Mouse (Mus musculus) neural tube, embryonic 12.5 days (tissue): ENCODE data around the gene Ctss. TPM values are rescaled to one million over a fixed set of nuclear protein-coding genes. Genes with fewer than 3 reads are reported as not detected.

ENCODE experiments used
- ATAC-seq: fragments of 200-750 bp; cut with Nextera tagmentation; 2 replicates; pipeline ENCODE4 v1.8.0; 2017; ENCODE audit warnings: low read depth, mild to moderate bottlenecking, moderate TSS enrichment, moderate library complexity; ENCODE audit not compliant: low FRiP score
- H3K27ac ChIP-seq: fragments of 300-500 bp; sonication (generic); 2 replicates; pipeline ENCODE4 v1.5.1; 2016
- H3K27me3 ChIP-seq: fragments of 300-500 bp; sonication (generic); replicated peaks from 2 replicates; pipeline ENCODE4 v1.6.1; 2016; ENCODE audit warnings: mild to moderate bottlenecking
- H3K36me3 ChIP-seq: fragments of 300-500 bp; sonication (generic); 2 replicates; pipeline ENCODE4 v1.6.1; 2016; ENCODE audit warnings: mild to moderate bottlenecking
- H3K4me1 ChIP-seq: fragments of 300-500 bp; sonication (generic); 2 replicates; pipeline ENCODE4 v1.6.1; 2016
- H3K4me2 ChIP-seq: fragments of 300-500 bp; sonication (generic); replicated peaks from 2 replicates; pipeline ENCODE4 v1.6.1; 2016; ENCODE audit warnings: mild to moderate bottlenecking
- H3K4me3 ChIP-seq: fragments of 300-500 bp; sonication (generic); 2 replicates; pipeline ENCODE4 v1.5.1; 2016
- H3K9ac ChIP-seq: fragments of 300-500 bp; sonication (generic); 2 replicates; pipeline ENCODE4 v1.6.1; 2016; ENCODE audit warnings: mild to moderate bottlenecking
- H3K9me3 ChIP-seq: fragments of 300-500 bp; sonication (generic); 2 replicates; pipeline ENCODE4 v1.6.1; 2016; ENCODE audit warnings: mild to moderate bottlenecking
- WGBS: fragments of 180-500 bp; shearing (Covaris S2); methylation state at CpG from one replicate; pipeline ENCODE4 v1.1.7; 2016; 5-methylcytosine and 5-hydroxymethylcytosine counted together
- polyA plus RNA-seq: library from polyadenylated mRNA; unstranded; fragments of >200 nt; fragmentation: Nextera tagmentation; extraction: Ambion mirVana; gene quantifications from 2 replicates; pipeline ENCODE4 v1.2.1, GENCODE M21; 2016

Ctss gene
- 13.3 and 13.7 TPM in 2 replicates for polyA plus RNA-seq

GRCm38 (mm10) chr3:95526622-95527211 is at the start of gene Ctss:
TSS of gene Ctss (plus strand) at chr3:95526786.
- WGBS, result 92% methylated on average over 8 of the region's 8 CpGs

GRCm38 (mm10) chr3:95478966-95479365 is 47.6 kb upstream of the Ctss start:
- Histone ChIP-seq H3K4me3 (no peak overlapping the region), H3K4me2 (no peak overlapping the region), H3K27ac (no peak overlapping the region), H3K36me3 (peaks cover 47% of the 10 kb centered on the region), H3K9me3 (no peaks in the 10 kb centered on the region), H3K9ac (no peak overlapping the region), H3K4me1 (no peaks in the 10 kb centered on the region), H3K27me3 (no peaks in the 10 kb centered on the region)
- 100% methylated on average over 1 of the region's 1 CpGs for WGBS
- no peak for ATAC-seq

More at GRCm38 (mm10) chr3:95526622-95527211, at the start of gene Ctss:
- Histone ChIP-seq H3K27me3 (no peaks in the 10 kb centered on the region), H3K9me3 (no peaks in the 10 kb centered on the region), H3K4me2 (no peak within 1 kb of the TSS), H3K9ac (no peak within 1 kb of the TSS), H3K36me3 (no peaks in the 10 kb centered on the region), H3K4me1 (no peaks in the 10 kb centered on the region), H3K27ac (no peak within 1 kb of the TSS), H3K4me3 (no peak within 1 kb of the TSS)
- ATAC-seq, result no peak

GRCm38 (mm10) chr3:95486421-95486820 is 40.2 kb upstream of the Ctss start:
- 90% methylated on average over 2 of the region's 2 CpGs for whole genome bisulfite sequencing
- no peak for ATAC-seq
- H3K4me1 ChIP-seq, result no peaks in the 10 kb centered on the region
- H3K36me3 ChIP-seq, result peaks cover 48% of the 10 kb centered on the region
- no peak overlapping the region for H3K4me3 ChIP-seq
- no peaks in the 10 kb centered on the region for H3K27me3 ChIP-seq
- H3K9me3 ChIP-seq, result no peaks in the 10 kb centered on the region
- H3K4me2 ChIP-seq, result no peak overlapping the region
- no peak overlapping the region for H3K27ac ChIP-seq
- no peak overlapping the region for H3K9ac ChIP-seq

GRCm38 (mm10) chr3:95488679-95489078 is 37.9 kb upstream of the Ctss start:
- 93% methylated on average over 3 of the region's 3 CpGs for WGBS
- Histone ChIP-seq H3K36me3 (peaks cover 60% of the 10 kb centered on the region), H3K27ac (no peak overlapping the region), H3K4me3 (no peak overlapping the region), H3K9ac (no peak overlapping the region), H3K9me3 (no peaks in the 10 kb centered on the region), H3K4me1 (no peaks in the 10 kb centered on the region), H3K4me2 (no peak overlapping the region), H3K27me3 (no peaks in the 10 kb centered on the region)
- ATAC-seq, result no peak

GRCm38 (mm10) chr3:95490238-95490637 is 36.3 kb upstream of the Ctss start:
- Histone ChIP-seq H3K9me3 (no peaks in the 10 kb centered on the region), H3K4me1 (no peaks in the 10 kb centered on the region), H3K27me3 (no peaks in the 10 kb centered on the region), H3K4me3 (no peak overlapping the region), H3K36me3 (peaks cover 73% of the 10 kb centered on the region), H3K27ac (no peak overlapping the region), H3K4me2 (no peak overlapping the region), H3K9ac (no peak overlapping the region)
- WGBS, result 97% methylated on average over 2 of the region's 2 CpGs
- ATAC-seq, result no peak

GRCm38 (mm10) chr3:95494342-95494741 is 32.2 kb upstream of the Ctss start:
- Histone ChIP-seq H3K27me3 (no peaks in the 10 kb centered on the region), H3K9ac (no peak overlapping the region), H3K4me3 (no peak overlapping the region), H3K4me2 (no peak overlapping the region), H3K36me3 (peaks cover 57% of the 10 kb centered on the region), H3K9me3 (no peaks in the 10 kb centered on the region), H3K27ac (no peak overlapping the region), H3K4me1 (no peaks in the 10 kb centered on the region)
- ATAC-seq, result no peak
- WGBS, result 68% methylated on average over 6 of the region's 6 CpGs

GRCm38 (mm10) chr3:95498229-95498628 is 28.4 kb upstream of the Ctss start:
- Histone ChIP-seq H3K27ac (no peak overlapping the region), H3K9ac (no peak overlapping the region), H3K27me3 (no peaks in the 10 kb centered on the region), H3K4me2 (no peak overlapping the region), H3K9me3 (no peaks in the 10 kb centered on the region), H3K4me3 (no peak overlapping the region), H3K4me1 (peaks cover 9% of the 10 kb centered on the region), H3K36me3 (peaks cover 30% of the 10 kb centered on the region)
- WGBS, result 91% methylated on average over 2 of the region's 2 CpGs
- ATAC-seq, result no peak

GRCm38 (mm10) chr3:95499024-95499423 is 27.6 kb upstream of the Ctss start, which contains the start of gene Ctsk:
TSS of gene Ctsk (plus strand) at chr3:95499256.
- H3K27ac ChIP-seq, result no peak within 1 kb of the TSS
- 87% methylated on average over 7 of the region's 7 CpGs for WGBS
- H3K4me1 ChIP-seq, result peaks cover 9% of the 10 kb centered on the region
- H3K27me3 ChIP-seq, result no peaks in the 10 kb centered on the region
- H3K4me3 ChIP-seq, result no peak within 1 kb of the TSS
- H3K9me3 ChIP-seq, result no peaks in the 10 kb centered on the region
- no peak within 1 kb of the TSS for H3K9ac ChIP-seq
- no peak within 1 kb of the TSS for H3K4me2 ChIP-seq
- no peak for ATAC-seq
- H3K36me3 ChIP-seq, result peaks cover 24% of the 10 kb centered on the region

- no peak overlapping the region for H3K4me2 ChIP-seq
- no peak overlapping the region for H3K27ac ChIP-seq
- H3K9me3 ChIP-seq, result no peaks in the 10 kb centered on the region
- no peaks in the 10 kb centered on the region for H3K27me3 ChIP-seq
- 74% methylated on average over 10 of the region's 10 CpGs for WGBS
- H3K4me1 ChIP-seq, result peaks cover 9% of the 10 kb centered on the region
- no peak overlapping the region for H3K9ac ChIP-seq
- H3K36me3 ChIP-seq, result peaks cover 18% of the 10 kb centered on the region
- no peak overlapping the region for H3K4me3 ChIP-seq
- no peak for ATAC-seq
These were observed 27.0 kb upstream of the Ctss start for GRCm38 (mm10) chr3:95499496-95500140.

- peak overlapping the region; percentile 30 for H3K4me2 ChIP-seq
- no peaks in the 10 kb centered on the region for H3K27me3 ChIP-seq
- no peak overlapping the region for H3K4me3 ChIP-seq
- ATAC-seq, result peak; percentile 56; the same call in 1 of the 2 replicates
- H3K27ac ChIP-seq, result no peak overlapping the region
- 7% methylated on average over 2 of the region's 2 CpGs for WGBS
- H3K4me1 ChIP-seq, result peaks cover 9% of the 10 kb centered on the region
- H3K9ac ChIP-seq, result no peak overlapping the region
- peaks cover 10% of the 10 kb centered on the region; the same call in 1 of the 2 replicates for H3K36me3 ChIP-seq
- H3K9me3 ChIP-seq, result no peaks in the 10 kb centered on the region
These were observed 24.3 kb upstream of the Ctss start for GRCm38 (mm10) chr3:95502312-95502711.

GRCm38 (mm10) chr3:95509348-95509747 is 17.2 kb upstream of the Ctss start:
- ATAC-seq, result no peak
- H3K4me2 ChIP-seq, result no peak overlapping the region
- no peaks in the 10 kb centered on the region for H3K9me3 ChIP-seq
- no peak overlapping the region for H3K4me3 ChIP-seq
- no peaks in the 10 kb centered on the region for H3K27me3 ChIP-seq
- no peak overlapping the region for H3K9ac ChIP-seq
- H3K36me3 ChIP-seq, result peaks cover 10% of the 10 kb centered on the region; the same call in 1 of the 2 replicates
- H3K27ac ChIP-seq, result no peak overlapping the region
- H3K4me1 ChIP-seq, result no peaks in the 10 kb centered on the region
- 77% methylated on average over 6 of the region's 6 CpGs for WGBS

- WGBS, result 70% methylated on average over 9 of the region's 9 CpGs
- Histone ChIP-seq H3K27me3 (no peaks in the 10 kb centered on the region), H3K4me1 (no peaks in the 10 kb centered on the region), H3K9ac (no peak overlapping the region), H3K27ac (no peak overlapping the region), H3K4me2 (no peak overlapping the region), H3K36me3 (peaks cover 6% of the 10 kb centered on the region; the same call in 1 of the 2 replicates), H3K4me3 (no peak overlapping the region), H3K9me3 (no peaks in the 10 kb centered on the region)
- ATAC-seq, result no peak
These were observed 14.9 kb upstream of the Ctss start for GRCm38 (mm10) chr3:95511611-95512180.
